Mouse (Mus musculus): ENCODE results near the gene Mapt.

- TF ChIP-seq CTCF (IDR thresholded peaks at IDR 0.05; ENCODE audit: control insufficient read depth, insufficient read depth, insufficient replicate concordance, low read depth, low read length) (no peak), POLR2A (IDR thresholded peaks at IDR 0.05; ENCODE audit: control insufficient read depth, low read depth, low read length) (no peak)
Observed at GRCm38 (mm10) chr11:104279538-104279937, 48.3 kb downstream of the Mapt start.

All from testis, adult 2 months (tissue).